Mouse (Mus musculus) lung, embryonic 14.5 days (tissue): Measurements from ENCODE around the gene Bag1. TPM values are rescaled to one million over a fixed set of nuclear protein-coding genes. Genes with fewer than 3 reads are reported as not detected.

Experiments used
- ATAC-seq: fragments of 200-750 bp; cut with Nextera tagmentation; 2 replicates; pipeline ENCODE4 v1.8.0; 2017; ENCODE audit warnings: mild to moderate bottlenecking, moderate TSS enrichment, moderate library complexity; ENCODE audit not compliant: insufficient read depth
- DNase-seq: peaks from one replicate; pipeline ENCODE4 v3.0.0-alpha.2; 2015
- H3K27ac ChIP-seq: fragments of 300-500 bp; sonication (generic); 2 replicates; pipeline ENCODE4 v1.5.1; 2014; ENCODE audit warnings: low read depth, mild to moderate bottlenecking, moderate library complexity
- H3K27me3 ChIP-seq: fragments of 300-500 bp; sonication (generic); 2 replicates; pipeline ENCODE4 v1.6.1; 2014; ENCODE audit warnings: low read length, control low read depth; ENCODE audit not compliant: insufficient read depth
- H3K36me3 ChIP-seq: fragments of 300-500 bp; sonication (generic); 2 replicates; pipeline ENCODE4 v1.6.1; 2014; ENCODE audit warnings: control low read depth; ENCODE audit not compliant: insufficient read depth
- H3K4me1 ChIP-seq: fragments of 300-500 bp; sonication (generic); 2 replicates; pipeline ENCODE4 v1.6.1; 2014; ENCODE audit warnings: antibody characterized with exemption, control low read depth; ENCODE audit not compliant: insufficient read depth
- H3K4me2 ChIP-seq: fragments of 300-500 bp; sonication (generic); 2 replicates; pipeline ENCODE4 v1.6.1; 2014; ENCODE audit warnings: mild to moderate bottlenecking
- H3K4me3 ChIP-seq: fragments of 300-500 bp; sonication (generic); 2 replicates; pipeline ENCODE4 v1.5.1; 2014; ENCODE audit warnings: low read depth, low read length
- H3K9ac ChIP-seq: fragments of 300-500 bp; sonication (generic); 2 replicates; pipeline ENCODE4 v1.6.1; 2014
- H3K9me3 ChIP-seq: fragments of 300-500 bp; sonication (generic); 2 replicates; pipeline ENCODE4 v1.6.1; 2016; ENCODE audit warnings: low read depth, low read length, control low read depth
- CTCF ChIP-seq: IDR thresholded peaks from 2 replicates; pipeline ENCODE4 v1.5.1; 2016; ENCODE audit warnings: antibody characterized with exemption, low read depth
- WGBS: fragments of 180-500 bp; shearing (Covaris S2); extraction: QIAGEN DNeasy Blood & Tissue Kit; methylation state at CpG from one replicate; pipeline ENCODE4 v1.1.7; 2014; 5-methylcytosine and 5-hydroxymethylcytosine counted together
- microRNA-seq: library from miRNA; unstranded; fragments of <30 nt; microRNA quantifications from one replicate; pipeline ENCODE4, GENCODE M21; 2016; ENCODE audit warnings: borderline number of aligned reads
- polyA plus RNA-seq: library from polyadenylated mRNA; unstranded; fragments of >200 nt; fragmentation: Nextera tagmentation; extraction: Ambion mirVana; gene quantifications from 2 replicates; pipeline ENCODE4 v1.2.1, GENCODE M21; 2014

Gene Bag1
- polyA plus RNA-seq, 1 experiment from 2014 or later: 210 TPM

DNA sequence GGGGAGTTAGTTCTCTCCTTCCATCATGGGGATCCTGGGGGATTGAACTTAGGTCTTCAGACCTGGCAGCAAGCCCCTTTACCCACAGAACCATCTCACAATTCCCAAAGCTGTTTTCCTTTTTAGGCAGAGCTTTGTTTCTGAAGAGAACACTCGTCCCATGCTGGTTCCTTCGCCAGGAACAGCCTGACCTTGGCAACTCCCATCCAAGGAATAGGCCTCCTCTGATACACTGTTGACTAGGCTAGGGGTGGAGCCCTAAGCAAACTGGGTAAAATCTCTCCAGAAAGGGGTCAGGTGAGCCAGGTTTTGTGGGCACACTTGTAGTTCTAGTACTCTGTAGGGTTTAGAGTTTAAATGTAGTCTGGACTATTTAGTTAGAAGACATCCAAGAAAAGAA lies 48.8 kb downstream of the Bag1 start:
- Histone ChIP-seq H3K27ac (no peak overlapping the region), H3K36me3 (no peaks in the 10 kb centered on the region), H3K9ac (no peak overlapping the region), H3K4me2 (no peak overlapping the region), H3K9me3 (no peaks in the 10 kb centered on the region), H3K4me3 (no peak overlapping the region), H3K4me1 (no peaks in the 10 kb centered on the region), H3K27me3 (no peaks in the 10 kb centered on the region)
- 72% methylated on average over 2 of the region's 2 CpGs for WGBS
- DNase-seq: no peak
- TF ChIP-seq CTCF: no peak
- no peak for ATAC-seq

DNA sequence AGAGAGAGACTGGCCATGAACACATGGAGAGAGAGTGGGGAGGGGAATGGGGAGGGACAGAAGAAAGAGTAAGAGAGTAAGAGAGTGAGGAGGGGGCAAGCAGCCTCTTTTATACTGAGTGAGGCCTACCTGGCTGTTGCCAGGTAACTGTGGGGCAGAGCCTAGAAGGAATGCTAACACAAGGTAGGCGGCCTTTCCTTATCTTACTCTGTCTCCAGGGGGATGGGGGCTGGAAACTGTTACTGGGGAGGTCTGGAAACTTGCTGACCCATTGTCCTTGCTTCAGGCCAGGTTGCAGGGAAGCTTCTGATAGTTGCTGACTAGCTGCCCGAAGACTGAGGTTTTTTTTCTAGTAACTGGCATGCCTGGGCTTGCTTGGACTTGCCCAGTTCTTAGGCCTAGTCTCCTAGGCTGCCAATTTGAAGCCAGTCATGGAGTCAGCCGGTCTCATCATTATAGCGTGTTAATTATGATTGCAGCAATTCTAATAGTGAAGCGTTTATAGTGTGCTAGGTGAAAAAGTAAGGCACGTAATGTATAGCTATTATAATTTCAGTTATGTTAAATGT lies 49.5 kb downstream of the Bag1 start:
- DNase-seq: peak; percentile 20
- no peaks in the 10 kb centered on the region for H3K27me3 ChIP-seq
- ATAC-seq: peak; percentile 75
- H3K27ac ChIP-seq: no peak overlapping the region
- TF ChIP-seq CTCF: no peak
- H3K4me3 ChIP-seq: no peak overlapping the region
- WGBS: 70% methylated on average over 6 of the region's 6 CpGs
- H3K4me2 ChIP-seq: no peak overlapping the region
- H3K36me3 ChIP-seq: no peaks in the 10 kb centered on the region
- H3K4me1 ChIP-seq: no peaks in the 10 kb centered on the region
- H3K9me3 ChIP-seq: no peaks in the 10 kb centered on the region
- H3K9ac ChIP-seq: no peak overlapping the region

DNA sequence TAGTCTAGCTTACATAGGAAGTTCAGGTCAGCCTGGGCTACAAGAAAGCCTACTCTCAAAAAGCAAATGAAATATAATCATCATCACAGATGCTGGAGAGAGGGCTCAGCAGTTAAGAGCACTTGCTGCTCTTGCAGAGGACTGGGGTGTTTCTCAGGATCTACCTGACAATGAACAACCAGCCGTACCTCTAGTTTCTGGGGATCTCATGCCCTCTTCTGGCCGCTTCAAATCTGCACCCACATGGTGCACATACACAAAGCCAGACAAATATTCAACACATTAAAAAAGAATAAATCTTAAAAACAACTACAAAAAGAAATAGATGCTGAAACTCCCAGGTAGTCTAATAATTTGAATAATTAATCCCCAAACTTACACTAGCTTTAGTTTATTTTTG lies 52.4 kb downstream of the Bag1 start:
- H3K4me2 ChIP-seq: no peak overlapping the region
- DNase-seq: no peak
- no peak overlapping the region for H3K4me3 ChIP-seq
- WGBS: 97% methylated on average over 2 of the region's 2 CpGs
- no peak overlapping the region for H3K27ac ChIP-seq
- H3K9ac ChIP-seq: no peak overlapping the region
- H3K9me3 ChIP-seq: no peaks in the 10 kb centered on the region
- no peak for TF ChIP-seq CTCF
- no peak for ATAC-seq
- H3K36me3 ChIP-seq: no peaks in the 10 kb centered on the region
- H3K27me3 ChIP-seq: no peaks in the 10 kb centered on the region
- H3K4me1 ChIP-seq: no peaks in the 10 kb centered on the region

DNA sequence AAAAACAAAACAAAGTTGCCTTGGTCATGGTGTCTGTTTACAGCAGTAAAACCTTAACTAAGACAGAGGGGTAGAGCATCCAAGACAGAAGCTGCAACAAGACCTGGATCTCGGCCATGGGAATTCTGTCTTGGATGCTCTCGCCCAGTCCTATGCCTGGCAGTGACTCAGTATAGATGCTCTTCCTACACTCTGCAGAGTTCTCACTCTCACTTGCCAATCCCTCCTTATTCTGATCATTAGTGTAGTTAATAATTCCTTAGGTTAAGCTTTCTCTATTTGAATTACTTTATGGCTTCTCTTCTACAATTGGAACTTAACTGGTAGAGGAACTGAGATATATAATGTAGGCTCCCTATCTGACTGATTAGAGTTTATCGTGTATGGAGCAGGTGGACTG lies 53.0 kb downstream of the Bag1 start:
- Histone ChIP-seq H3K27me3 (no peaks in the 10 kb centered on the region), H3K4me1 (no peaks in the 10 kb centered on the region), H3K27ac (no peak overlapping the region), H3K4me3 (no peak overlapping the region), H3K9ac (no peak overlapping the region), H3K9me3 (no peaks in the 10 kb centered on the region), H3K36me3 (no peaks in the 10 kb centered on the region), H3K4me2 (no peak overlapping the region)
- TF ChIP-seq CTCF: no peak
- ATAC-seq (no peak), DNase-seq (no peak)
- 82% methylated on average over 3 of the region's 3 CpGs for WGBS

DNA sequence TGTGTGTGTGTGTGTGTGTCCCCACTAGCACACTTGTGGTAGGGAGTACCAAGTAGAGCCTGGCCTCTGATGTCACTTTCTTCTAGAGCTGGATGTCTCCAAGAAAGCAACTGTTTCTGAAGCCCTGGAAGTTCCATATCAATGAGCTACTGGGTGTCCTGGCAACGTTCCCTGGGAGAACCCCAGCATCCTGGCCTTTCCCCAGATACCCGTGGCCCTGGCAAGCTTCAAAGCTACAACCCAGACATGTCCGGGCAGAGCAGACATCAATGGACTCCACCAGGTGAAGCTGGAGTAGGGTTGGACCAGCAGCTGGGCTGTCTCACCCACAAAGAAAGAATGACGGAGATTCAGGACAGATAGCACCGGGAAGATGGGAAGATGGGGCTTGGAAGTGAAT lies 56.9 kb downstream of the Bag1 start:
- Histone ChIP-seq H3K4me3 (no peak overlapping the region), H3K27me3 (no peaks in the 10 kb centered on the region), H3K4me2 (no peak overlapping the region), H3K27ac (no peak overlapping the region), H3K9me3 (no peaks in the 10 kb centered on the region), H3K36me3 (no peaks in the 10 kb centered on the region), H3K9ac (no peak overlapping the region), H3K4me1 (no peaks in the 10 kb centered on the region)
- ATAC-seq: no peak
- WGBS: 60% methylated on average over 5 of the region's 5 CpGs
- TF ChIP-seq CTCF: no peak
- no peak for DNase-seq

DNA sequence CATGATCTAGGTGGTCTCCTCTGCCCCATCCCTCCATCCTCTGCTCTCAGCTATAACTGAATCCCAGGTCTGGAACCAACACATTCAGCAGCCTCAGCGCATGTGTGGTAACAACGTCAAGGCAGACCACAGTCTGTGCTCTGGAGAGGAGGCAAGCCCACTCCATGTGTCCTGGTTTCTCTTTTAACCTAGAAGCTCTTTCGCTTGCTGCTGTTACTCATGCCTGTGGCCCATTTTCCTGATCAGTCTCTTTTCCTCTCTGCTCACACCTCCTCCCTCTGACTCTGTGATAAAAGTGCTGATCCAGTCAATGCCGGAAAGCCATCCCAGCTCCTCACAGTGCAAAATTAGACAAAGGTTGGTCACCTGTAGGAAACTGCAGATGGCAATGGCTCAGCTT lies 58.1 kb downstream of the Bag1 start:
- Histone ChIP-seq H3K4me1 (no peaks in the 10 kb centered on the region), H3K9me3 (no peaks in the 10 kb centered on the region), H3K27ac (no peak overlapping the region), H3K4me2 (no peak overlapping the region), H3K9ac (no peak overlapping the region), H3K27me3 (no peaks in the 10 kb centered on the region), H3K36me3 (no peaks in the 10 kb centered on the region), H3K4me3 (no peak overlapping the region)
- TF ChIP-seq CTCF: no peak
- 82% methylated on average over 4 of the region's 4 CpGs for WGBS
- no peak for ATAC-seq
- no peak for DNase-seq

DNA sequence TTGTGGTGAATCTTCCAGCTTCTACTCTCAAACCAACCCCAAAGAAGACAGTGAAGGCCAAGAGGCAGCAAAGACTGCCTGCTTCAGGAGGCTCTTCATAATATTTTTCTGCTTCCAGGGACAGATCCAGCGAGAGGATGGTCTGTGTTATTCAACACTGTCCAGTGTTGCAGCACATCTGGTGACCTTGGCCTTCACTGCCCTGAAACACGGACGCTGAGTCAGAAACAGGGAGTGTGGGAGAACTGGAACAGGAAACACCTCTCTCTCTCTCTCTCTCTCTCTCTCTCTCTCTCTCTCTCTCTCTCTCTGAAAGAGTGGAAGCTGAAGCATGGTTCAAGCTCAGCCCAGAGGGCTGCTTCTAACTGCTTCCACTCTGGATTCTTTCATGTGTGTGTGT lies 58.8 kb downstream of the Bag1 start:
- no peak for ATAC-seq
- Histone ChIP-seq H3K9ac (no peak overlapping the region), H3K27me3 (no peaks in the 10 kb centered on the region), H3K27ac (no peak overlapping the region), H3K4me1 (no peaks in the 10 kb centered on the region), H3K9me3 (no peaks in the 10 kb centered on the region), H3K36me3 (no peaks in the 10 kb centered on the region), H3K4me2 (no peak overlapping the region), H3K4me3 (no peak overlapping the region)
- 20% methylated on average over 3 of the region's 3 CpGs for WGBS
- DNase-seq: no peak
- TF ChIP-seq CTCF: no peak

DNA sequence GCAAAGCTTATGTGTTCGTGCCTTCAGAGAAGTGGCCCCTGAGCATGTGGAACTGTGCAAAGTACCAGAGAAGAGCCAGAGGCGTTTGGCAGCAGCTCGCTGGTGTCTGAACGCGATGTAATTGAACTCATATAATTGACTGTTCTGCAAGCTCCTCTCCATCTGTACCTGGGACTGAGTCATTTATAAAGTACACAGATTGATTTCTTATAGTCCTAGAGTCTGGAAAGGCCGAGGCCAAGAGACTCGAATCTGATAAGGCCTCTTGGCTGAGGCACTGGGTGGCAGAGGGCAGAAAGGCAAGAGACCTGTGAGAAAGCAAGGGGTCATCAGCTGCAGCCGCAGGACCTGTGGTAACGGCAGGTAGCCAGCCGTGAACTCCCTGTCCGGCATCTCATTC lies 59.3 kb downstream of the Bag1 start:
- H3K27ac ChIP-seq: no peak overlapping the region
- H3K4me1 ChIP-seq: no peaks in the 10 kb centered on the region
- 65% methylated on average over 11 of the region's 11 CpGs for WGBS
- H3K36me3 ChIP-seq: no peaks in the 10 kb centered on the region
- H3K27me3 ChIP-seq: no peaks in the 10 kb centered on the region
- no peak for ATAC-seq
- H3K9me3 ChIP-seq: no peaks in the 10 kb centered on the region
- DNase-seq: no peak
- no peak overlapping the region for H3K9ac ChIP-seq
- no peak overlapping the region for H3K4me2 ChIP-seq
- no peak overlapping the region for H3K4me3 ChIP-seq
- no peak for TF ChIP-seq CTCF

Small RNAs within 50 kb of the gene (microRNA-seq; reads per million reads assigned to microRNA genes)
- 2.9 reads per million, percentile 7 among the genes with 10 or more reads in this experiment for gene Mir3094

Other genes starting within 250 kb of the Bag1 start
- gene Aptx, start 245.1 kb downstream of the Bag1 start, polyA plus RNA-seq: 28.3 and 29.1 TPM in 2 replicates
- 386 and 393 TPM in 2 replicates for gene Dnaja1, start 226.1 kb downstream of the Bag1 start, polyA plus RNA-seq
- 159 and 165 TPM in 2 replicates for gene Smu1, start 190.4 kb downstream of the Bag1 start, polyA plus RNA-seq
- 64.4 and 66.5 TPM in 2 replicates for gene B4galt1, start 94.3 kb downstream of the Bag1 start, polyA plus RNA-seq
- 0.58 TPM in 1 of 2 replicates, not detected in the other for gene Spink4, start 28.2 kb downstream of the Bag1 start, polyA plus RNA-seq
- 90.7 and 97.6 TPM in 2 replicates for gene Chmp5, start 113 bp upstream of the Bag1 start, polyA plus RNA-seq
- gene Nfx1, start 22.6 kb upstream of the Bag1 start, polyA plus RNA-seq: 95.7 and 96.9 TPM in 2 replicates
- gene Aqp7, start 99.8 kb upstream of the Bag1 start, polyA plus RNA-seq: not detected in 2 replicates
- gene Aqp3, start 149.9 kb upstream of the Bag1 start, polyA plus RNA-seq: 0.24 and 0.51 TPM in 2 replicates
- 27.2 and 32.4 TPM in 2 replicates for gene Nol6, start 176.2 kb upstream of the Bag1 start, polyA plus RNA-seq
- 89.5 and 92.5 TPM in 2 replicates for gene Ube2r2, start 187.4 kb upstream of the Bag1 start, polyA plus RNA-seq